Mouse (Mus musculus): ENCODE results near the gene Zhx3.

The Zhx3 gene

GRCm38 (mm10) chr2:160760433-160761184 is 112.2 kb downstream of the Zhx3 start:
- DNase-seq (ENCODE audit: low read depth, low spot score), result no peak

GRCm38 (mm10) chr2:160756583-160757203 is 116.1 kb downstream of the Zhx3 start:
- no peak for DNase-seq (ENCODE audit: low read depth, low spot score)

GRCm38 (mm10) chr2:160747075-160747474 is 125.7 kb downstream of the Zhx3 start:
- DNase-seq (ENCODE audit: low read depth, low spot score), result no peak

GRCm38 (mm10) chr2:160746637-160747036 is 126.2 kb downstream of the Zhx3 start:
- no peak for DNase-seq (ENCODE audit: low read depth, low spot score)

GRCm38 (mm10) chr2:160745497-160745896 is 127.3 kb downstream of the Zhx3 start:
- no peak for DNase-seq (ENCODE audit: low read depth, low spot score)

- no peak for DNase-seq (ENCODE audit: low read depth, low spot score)
These were observed 128.0 kb downstream of the Zhx3 start for GRCm38 (mm10) chr2:160744823-160745210.

GRCm38 (mm10) chr2:160744040-160744822 is 128.6 kb downstream of the Zhx3 start:
- no peak for DNase-seq (ENCODE audit: low read depth, low spot score)

- no peak for DNase-seq (ENCODE audit: low read depth, low spot score)
These were observed 130.6 kb downstream of the Zhx3 start for GRCm38 (mm10) chr2:160742161-160742609.

- no peak for DNase-seq (ENCODE audit: low read depth, low spot score)
These were observed 131.2 kb downstream of the Zhx3 start for GRCm38 (mm10) chr2:160741580-160741979.

GRCm38 (mm10) chr2:160740521-160741156 is 132.2 kb downstream of the Zhx3 start:
- no peak for DNase-seq (ENCODE audit: low read depth, low spot score)

GRCm38 (mm10) chr2:160739647-160740356 is 133.0 kb downstream of the Zhx3 start:
- no peak for DNase-seq (ENCODE audit: low read depth, low spot score)

GRCm38 (mm10) chr2:160738354-160738753 is 134.4 kb downstream of the Zhx3 start:
- DNase-seq (ENCODE audit: low read depth, low spot score), result no peak

- DNase-seq (ENCODE audit: low read depth, low spot score), result no peak
These were observed 136.3 kb downstream of the Zhx3 start for GRCm38 (mm10) chr2:160736466-160736865.

GRCm38 (mm10) chr2:160735706-160736310 is 137.0 kb downstream of the Zhx3 start:
- DNase-seq (ENCODE audit: low read depth, low spot score), result no peak

GRCm38 (mm10) chr2:160734331-160734730 is 138.5 kb downstream of the Zhx3 start:
- DNase-seq (ENCODE audit: low read depth, low spot score), result no peak

GRCm38 (mm10) chr2:160733131-160733531 is 139.7 kb downstream of the Zhx3 start:
- DNase-seq (ENCODE audit: low read depth, low spot score), result no peak

- DNase-seq (ENCODE audit: low read depth, low spot score), result no peak
These were observed 140.3 kb downstream of the Zhx3 start for GRCm38 (mm10) chr2:160732420-160732995.

GRCm38 (mm10) chr2:160731839-160732261 is 140.9 kb downstream of the Zhx3 start:
- no peak for DNase-seq (ENCODE audit: low read depth, low spot score)

- peak; percentile 76 for DNase-seq (ENCODE audit: low read depth, low spot score)
These were observed 141.5 kb downstream of the Zhx3 start, which contains the start of gene Plcg1 for GRCm38 (mm10) chr2:160731117-160731838. Gene Plcg1 (plus strand): TSS chr2:160731300.

- no peak for DNase-seq (ENCODE audit: low read depth, low spot score)
These were observed 142.0 kb downstream of the Zhx3 start for GRCm38 (mm10) chr2:160730797-160731116.
